Mouse (Mus musculus) heart, postnatal 0 days (tissue): ENCODE results near the gene 1500009C09Rik. TPM values are rescaled to one million over a fixed set of nuclear protein-coding genes. Genes with fewer than 3 reads are reported as not detected.

ENCODE experiments used
- ATAC-seq: fragments of 200-750 bp; cut with Nextera tagmentation; 2 replicates; pipeline ENCODE4 v1.8.0; 2017; ENCODE audit warnings: low read depth, moderate number of reproducible peaks, moderate library complexity; ENCODE audit not compliant: insufficient read depth
- DNase-seq: peaks from one replicate; pipeline ENCODE4 v3.0.0-alpha.2; 2016; ENCODE audit warnings: low spot score
- H3K27ac ChIP-seq: fragments of 300-500 bp; sonication (generic); 2 replicates; pipeline ENCODE4 v1.5.1; 2014; ENCODE audit warnings: low read depth, mild to moderate bottlenecking
- H3K27me3 ChIP-seq: fragments of 300-500 bp; sonication (generic); 2 replicates; pipeline ENCODE4 v1.6.1; 2014; ENCODE audit warnings: low read length, mixed read lengths; ENCODE audit not compliant: control insufficient read depth, insufficient read depth
- H3K36me3 ChIP-seq: fragments of 300-500 bp; sonication (generic); replicated peaks from 2 replicates; pipeline ENCODE4 v1.6.1; 2014; ENCODE audit warnings: low read length, mixed read lengths; ENCODE audit not compliant: control insufficient read depth, insufficient read depth
- H3K4me1 ChIP-seq: fragments of 300-500 bp; sonication (generic); 2 replicates; pipeline ENCODE4 v1.6.1; 2014; ENCODE audit warnings: antibody characterized with exemption; ENCODE audit not compliant: control insufficient read depth, insufficient read depth
- H3K4me2 ChIP-seq: fragments of 300-500 bp; sonication (generic); 2 replicates; pipeline ENCODE4 v1.6.1; 2014; ENCODE audit warnings: low read depth, mild to moderate bottlenecking, low read length, moderate library complexity
- H3K4me3 ChIP-seq: fragments of 300-500 bp; sonication (generic); 2 replicates; pipeline ENCODE4 v1.5.1; 2014; ENCODE audit warnings: low read depth, low read length
- H3K9ac ChIP-seq: fragments of 300-500 bp; sonication (generic); replicated peaks from 2 replicates; pipeline ENCODE4 v1.6.1; 2014; ENCODE audit warnings: low read depth, low read length, mixed read lengths
- H3K9me3 ChIP-seq: fragments of 300-500 bp; sonication (generic); replicated peaks from 2 replicates; pipeline ENCODE4 v1.6.1; 2016; ENCODE audit warnings: low read length; ENCODE audit not compliant: control insufficient read depth
- CTCF ChIP-seq: IDR thresholded peaks from 2 replicates; pipeline ENCODE4 v1.5.1; 2016; ENCODE audit warnings: antibody characterized with exemption, control low read depth, low read depth
- EP300 ChIP-seq: IDR thresholded peaks from 2 replicates; pipeline ENCODE4 v1.6.1; 2016; ENCODE audit warnings: antibody characterized with exemption, low read depth
- WGBS: fragments of 180-500 bp; shearing (Covaris S2); extraction: QIAGEN DNeasy Blood & Tissue Kit; methylation state at CpG from one replicate; pipeline ENCODE4 v1.1.7; 2014; 5-methylcytosine and 5-hydroxymethylcytosine counted together
- polyA plus RNA-seq: library from polyadenylated mRNA; unstranded; fragments of >200 nt; fragmentation: Nextera tagmentation; extraction: Ambion mirVana; gene quantifications from 2 replicates; pipeline ENCODE4 v1.2.1, GENCODE M21; 2015
- total RNA-seq: library from RNA; depleted of rRNA; stranded (reverse); fragments of >200 nt; gene quantifications from 2 replicates; pipeline ENCODE4 v1.2.3, GENCODE M21; 2014; ENCODE audit warnings: low replicate concordance

1500009C09Rik gene
- total and polyA plus RNA-seq, 2 experiments from 2014 or later: not detected

DNA sequence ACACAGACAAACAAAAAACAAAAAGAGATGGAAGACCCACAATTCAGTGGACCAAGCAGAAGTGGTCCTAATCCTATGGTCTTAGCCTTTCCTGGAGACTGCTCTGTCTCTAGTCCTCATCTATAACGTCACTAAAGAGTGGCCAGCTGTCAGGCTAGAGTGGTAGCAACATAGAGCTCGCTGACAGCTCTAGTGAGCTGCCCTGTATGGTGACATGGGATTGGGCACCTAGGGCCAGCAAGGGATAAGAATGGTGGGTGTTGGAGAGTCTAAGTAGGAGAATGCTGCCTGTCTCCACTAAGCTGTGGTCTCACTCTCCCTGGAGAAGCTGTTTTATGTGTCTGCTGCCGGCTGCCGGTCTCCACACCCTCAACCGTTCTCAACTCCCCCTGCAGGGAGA lies 40.7 kb downstream of the 1500009C09Rik start:
- H3K27me3 ChIP-seq: no peaks in the 10 kb centered on the region
- 0 out of 2 replicates have a peak, but pooled peaks cover 5% of the 10 kb centered on the region for H3K4me1 ChIP-seq
- no peak for DNase-seq
- TF ChIP-seq EP300 (no peak), CTCF (no peak)
- no peak overlapping the region for H3K4me3 ChIP-seq
- H3K9me3 ChIP-seq: no peaks in the 10 kb centered on the region
- WGBS: 18% methylated on average over 5 of the region's 5 CpGs
- no peak overlapping the region for H3K9ac ChIP-seq
- no peaks in the 10 kb centered on the region for H3K36me3 ChIP-seq
- no peak overlapping the region for H3K4me2 ChIP-seq
- H3K27ac ChIP-seq: no peak overlapping the region
- no peak for ATAC-seq

DNA sequence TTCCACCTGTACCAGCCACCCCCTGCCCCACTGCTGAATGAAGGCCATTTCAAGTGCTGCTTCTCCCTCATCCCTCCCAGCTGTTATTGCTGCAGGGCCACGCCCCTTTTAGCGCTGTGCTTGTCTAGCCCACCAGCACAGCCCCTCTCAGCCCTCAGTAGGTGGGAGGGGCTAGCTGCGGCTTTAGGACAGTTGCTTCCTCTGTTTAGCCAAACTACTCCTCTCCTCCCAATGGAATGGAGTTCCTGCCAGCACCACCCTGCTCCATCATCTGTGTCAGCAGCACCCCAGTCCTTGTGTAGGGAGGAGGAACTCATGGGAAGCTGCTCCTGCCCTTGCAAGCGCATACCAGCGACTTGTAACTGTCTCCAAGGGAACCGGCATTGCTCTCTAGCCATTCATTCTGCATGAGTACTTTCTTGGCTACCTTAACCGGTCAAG lies 41.1 kb downstream of the 1500009C09Rik start:
- no peak for TF ChIP-seq EP300
- no peak overlapping the region for H3K9ac ChIP-seq
- H3K4me3 ChIP-seq: no peak overlapping the region
- H3K9me3 ChIP-seq: no peaks in the 10 kb centered on the region
- WGBS: 13% methylated on average over 7 of the region's 7 CpGs
- 0 out of 2 replicates have a peak, but pooled peaks cover 5% of the 10 kb centered on the region for H3K4me1 ChIP-seq
- DNase-seq (no peak), ATAC-seq (no peak; the same call in 1 of the 2 replicates)
- no peak overlapping the region for H3K4me2 ChIP-seq
- no peaks in the 10 kb centered on the region for H3K27me3 ChIP-seq
- H3K27ac ChIP-seq: no peak overlapping the region
- H3K36me3 ChIP-seq: no peaks in the 10 kb centered on the region

DNA sequence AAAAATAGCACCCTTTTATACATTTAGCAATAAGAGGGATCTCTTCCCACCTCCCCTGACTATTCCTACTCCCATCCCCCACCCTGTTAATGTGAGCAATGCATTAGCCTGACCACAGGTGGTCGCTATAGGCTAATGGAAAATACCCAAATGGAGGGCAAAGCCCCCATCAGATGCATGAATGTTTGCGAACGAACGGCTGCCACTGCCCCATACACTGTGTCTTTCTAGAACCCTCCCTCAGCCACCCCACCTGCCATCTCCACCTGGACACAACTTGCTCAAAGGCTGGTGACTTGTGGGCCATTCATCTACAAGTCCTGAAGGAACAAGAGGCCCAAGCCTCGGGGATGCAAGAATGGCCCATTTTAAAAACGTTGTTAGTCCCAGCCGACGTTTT lies 41.9 kb downstream of the 1500009C09Rik start:
- DNase-seq: no peak
- Histone ChIP-seq H3K9me3 (no peaks in the 10 kb centered on the region), H3K4me1 (0 out of 2 replicates have a peak, but pooled peaks cover 8% of the 10 kb centered on the region), H3K36me3 (no peaks in the 10 kb centered on the region), H3K27ac (no peak overlapping the region), H3K27me3 (no peaks in the 10 kb centered on the region), H3K4me2 (no peak overlapping the region), H3K4me3 (no peak overlapping the region), H3K9ac (no peak overlapping the region)
- ATAC-seq: 0 out of 2 replicates have a peak, but pooled peaks have one; percentile 36
- no peak for TF ChIP-seq EP300
- TF ChIP-seq CTCF: peak; percentile 67
- WGBS: 39% methylated on average over 8 of the region's 8 CpGs

DNA sequence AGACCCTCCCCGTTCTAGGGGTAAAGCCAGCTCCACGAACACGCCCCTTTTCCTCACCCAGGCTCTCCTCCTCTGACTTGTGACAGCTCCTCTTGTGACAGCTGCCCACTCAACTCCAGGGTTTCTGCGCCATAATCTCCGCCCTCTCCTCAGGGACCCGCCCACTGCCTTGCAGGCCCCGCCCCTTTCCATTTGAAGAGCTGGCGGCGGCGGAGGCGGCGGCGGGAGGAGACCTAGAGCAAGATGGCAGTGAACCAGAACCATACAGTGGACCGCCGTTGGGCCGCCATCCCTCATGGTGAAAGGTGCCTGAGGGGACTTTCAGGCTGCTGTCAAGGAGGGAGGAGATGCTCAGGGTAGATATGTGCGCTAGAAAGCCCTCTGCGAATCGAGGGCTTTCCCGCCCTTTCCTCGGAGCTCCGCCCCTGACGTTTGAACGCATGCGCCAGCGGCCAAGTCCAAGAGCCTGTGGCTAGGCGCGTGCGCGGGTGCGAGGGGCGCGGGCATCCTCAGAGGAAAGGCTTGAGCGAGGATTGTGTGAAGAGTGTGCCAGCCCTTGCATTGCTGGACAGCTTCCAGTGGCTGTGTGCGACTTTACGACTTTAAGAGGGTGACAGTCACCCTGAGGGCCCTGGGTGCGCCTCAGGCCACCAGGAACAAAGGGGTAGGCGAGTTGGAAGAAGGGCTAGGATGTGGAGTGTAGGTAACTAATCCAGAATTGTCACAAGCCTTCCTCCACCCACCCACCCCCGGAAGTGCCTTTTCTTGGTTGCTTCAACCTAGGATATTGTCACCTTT lies 46.8 kb downstream of the 1500009C09Rik start, which contains the start of gene Wbp2nl:
Gene Wbp2nl, plus strand, starts transcription at position 191 of the 798 bp plus-strand sequence.
- ATAC-seq: peak; percentile 30
- no peak within 1 kb of the TSS for H3K27ac ChIP-seq

DNA sequence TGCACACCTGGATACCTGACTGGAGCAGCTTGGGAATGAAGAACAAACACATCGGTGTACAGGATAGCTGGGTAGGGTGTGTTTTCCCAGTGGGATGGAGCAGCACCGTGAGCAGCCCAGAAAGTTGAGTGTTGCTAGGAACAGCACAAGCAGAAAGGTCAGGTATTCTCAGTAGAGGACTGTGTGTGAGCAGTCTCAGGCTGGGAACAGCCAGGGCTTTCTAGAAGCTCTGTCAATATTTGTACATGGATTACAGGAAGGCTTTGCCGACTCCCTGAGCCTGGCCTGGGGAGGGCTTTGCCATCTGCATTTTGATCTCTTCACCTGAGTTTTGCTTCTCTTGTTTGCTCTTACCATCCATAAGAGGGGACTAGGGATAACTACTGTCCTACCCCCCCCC lies 54.9 kb downstream of the 1500009C09Rik start:
- no peaks in the 10 kb centered on the region for H3K36me3 ChIP-seq
- no peaks in the 10 kb centered on the region for H3K9me3 ChIP-seq
- no peak overlapping the region for H3K4me2 ChIP-seq
- no peak for ATAC-seq
- WGBS: 71% methylated on average over 3 of the region's 3 CpGs
- H3K27ac ChIP-seq: no peak overlapping the region
- H3K27me3 ChIP-seq: no peaks in the 10 kb centered on the region
- no peak for TF ChIP-seq CTCF
- no peak for TF ChIP-seq EP300
- no peak overlapping the region for H3K9ac ChIP-seq
- no peaks in the 10 kb centered on the region for H3K4me1 ChIP-seq
- H3K4me3 ChIP-seq: no peak overlapping the region
- DNase-seq: no peak

More for the DNA sequence above, 46.8 kb downstream of the 1500009C09Rik start, which contains the start of gene Wbp2nl:
- no peak within 1 kb of the TSS for H3K4me3 ChIP-seq
- 42% methylated on average over 39 of the region's 39 CpGs for WGBS
- DNase-seq: no peak
- H3K27me3 ChIP-seq: no peaks in the 10 kb centered on the region
- H3K36me3 ChIP-seq: no peaks in the 10 kb centered on the region
- H3K9ac ChIP-seq: no peak within 1 kb of the TSS
- no peak within 1 kb of the TSS for H3K4me2 ChIP-seq
- no peaks in the 10 kb centered on the region for H3K9me3 ChIP-seq
- 0 out of 2 replicates have a peak, but pooled peaks cover 8% of the 10 kb centered on the region for H3K4me1 ChIP-seq
- TF ChIP-seq EP300 (no peak), CTCF (no peak)
